Mouse (Mus musculus): ENCODE results near the gene Eif5a.

Gene Eif5a

GRCm38 (mm10) chr11:69901406-69901846, 20.3 kb downstream of the Eif5a start:
- peak; percentile 94 to 95 for DNase-seq

- DNase-seq, result peak; percentile 85 to 87
Measured at GRCm38 (mm10) chr11:69900471-69901405, 21.0 kb downstream of the Eif5a start, which contains the start of the genes 2810408A11Rik and Neurl4. 2810408A11Rik (minus strand) TSS chr11:69900987. Neurl4 (plus strand) TSS chr11:69901072.

DNA sequence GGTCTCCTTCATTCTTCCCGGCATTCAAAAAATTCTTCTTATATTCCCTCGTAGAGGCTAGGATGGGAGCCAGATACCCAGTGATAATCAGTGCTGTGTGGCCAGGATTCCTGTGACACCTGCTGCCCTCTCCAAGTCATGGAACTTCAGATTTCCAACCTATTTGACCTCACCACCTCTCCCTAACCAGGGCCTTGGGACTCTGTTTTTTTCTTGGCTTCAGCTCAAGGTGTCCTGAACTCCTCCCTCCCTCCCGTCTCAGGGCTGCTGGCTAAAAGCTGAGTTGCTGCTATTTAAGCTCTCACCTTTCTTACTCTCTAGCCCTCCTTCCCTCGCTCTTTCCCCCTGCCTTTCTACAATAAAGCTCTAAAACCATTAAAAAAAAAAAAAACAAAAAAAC, 21.9 kb downstream of the Eif5a start:
- DNase-seq, result no peak

GRCm38 (mm10) chr11:69895291-69895690, 26.5 kb downstream of the Eif5a start, which contains the start of gene Acap1:
Acap1 (minus strand) TSS chr11:69895539.
- DNase-seq, result no peak

GRCm38 (mm10) chr11:69894671-69895070, 27.1 kb downstream of the Eif5a start:
- no peak for DNase-seq

- DNase-seq, result no peak
Measured at GRCm38 (mm10) chr11:69891482-69891881, 30.3 kb downstream of the Eif5a start.

- DNase-seq, result no peak
Measured at GRCm38 (mm10) chr11:69886907-69887635, 34.7 kb downstream of the Eif5a start.

DNA sequence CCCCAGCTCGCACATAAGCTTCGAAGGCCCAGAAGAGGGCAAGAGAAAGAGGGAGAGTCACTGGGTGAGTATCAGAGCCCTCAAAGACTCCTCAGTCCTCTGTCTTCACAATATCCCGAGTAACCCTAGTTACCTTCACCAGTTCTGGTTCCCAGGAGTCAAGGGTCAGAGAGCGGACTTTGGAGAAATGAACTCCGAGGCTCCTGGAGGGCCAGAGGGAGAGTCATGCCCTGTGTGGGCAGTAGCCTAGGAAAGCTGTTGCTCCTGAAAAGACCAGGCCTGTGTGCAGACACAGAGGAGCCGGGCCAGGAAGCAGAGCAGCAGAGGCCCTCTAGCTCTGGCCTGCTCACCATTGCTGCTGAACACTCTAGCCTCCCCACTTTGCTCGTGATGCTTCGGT, 37.1 kb downstream of the Eif5a start:
- no peak for DNase-seq

- no peak for DNase-seq
Measured at GRCm38 (mm10) chr11:69884240-69884639, 37.5 kb downstream of the Eif5a start.

DNA sequence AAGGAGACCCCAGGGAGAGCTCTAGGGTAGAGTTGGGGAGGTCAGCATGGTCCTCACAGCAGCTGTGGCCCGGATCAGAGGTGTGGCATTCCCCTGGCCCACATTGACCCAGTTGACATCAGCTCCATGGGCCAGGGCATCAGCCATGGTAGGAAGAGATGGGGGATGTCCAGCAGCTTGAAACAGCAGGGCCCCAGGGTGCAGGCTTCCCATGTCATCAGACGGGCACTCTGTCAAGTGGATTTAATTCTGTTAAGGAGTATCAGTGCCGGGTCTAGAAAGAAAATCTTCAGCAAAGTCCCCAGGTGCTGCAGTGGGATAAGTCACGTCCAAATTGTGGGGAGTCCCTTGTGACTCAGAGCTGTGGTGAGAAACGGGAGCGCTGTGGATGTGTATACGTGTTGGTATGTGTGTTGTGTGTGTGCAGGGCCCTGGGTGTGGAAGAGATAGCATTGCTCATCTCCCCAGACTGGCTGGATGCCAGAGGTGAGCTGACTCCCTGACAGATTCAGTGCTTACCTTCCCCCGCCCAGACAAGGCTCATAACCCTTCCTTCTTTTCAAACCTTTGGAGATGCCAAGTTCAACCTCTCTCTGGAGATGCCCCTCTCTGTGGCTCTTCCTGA, 38.1 kb downstream of the Eif5a start:
- no peak for DNase-seq

GRCm38 (mm10) chr11:69883066-69883465, 38.7 kb downstream of the Eif5a start:
- peak; percentile 41 to 45 for DNase-seq

DNA sequence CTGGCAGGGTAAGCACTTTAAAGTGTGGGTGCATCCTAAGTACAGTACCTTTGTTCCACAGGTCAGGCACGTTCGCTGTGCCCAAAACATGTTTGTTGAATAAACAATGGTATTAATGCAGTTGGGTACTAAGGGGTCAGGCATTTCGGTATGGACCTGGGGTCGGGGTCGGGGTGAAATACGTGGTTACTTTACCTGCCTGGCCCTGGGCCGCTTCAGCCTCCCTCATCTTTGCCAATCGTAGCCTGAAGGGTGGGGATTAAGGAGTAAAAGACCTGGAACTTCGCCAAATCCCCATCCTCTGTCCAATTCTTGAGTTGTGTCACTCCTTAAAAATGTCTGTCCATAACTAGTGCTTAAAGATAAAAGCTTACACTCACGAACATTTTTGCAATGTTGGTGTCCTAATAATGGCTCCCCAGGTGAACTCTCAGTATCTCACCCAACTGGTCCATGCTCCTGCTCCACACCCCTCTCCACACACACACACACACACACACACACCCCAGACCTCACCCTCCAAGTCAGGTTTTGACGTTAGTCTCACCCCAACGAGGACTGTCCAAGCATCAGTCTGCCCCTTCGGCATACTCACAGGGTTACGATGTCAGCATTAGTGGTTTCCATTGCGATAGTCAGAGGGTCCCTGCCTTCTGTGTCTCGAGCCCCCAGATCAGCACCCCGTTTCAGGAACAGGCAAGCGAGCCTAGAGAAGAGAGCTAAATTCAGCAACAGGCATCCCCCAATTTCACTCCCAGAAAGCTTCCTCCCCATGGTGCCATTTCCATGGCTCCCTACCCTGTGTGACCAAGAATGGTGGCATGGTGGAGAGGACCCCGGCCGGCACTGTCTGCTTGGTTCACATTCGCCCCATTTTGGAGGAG, 39.7 kb downstream of the Eif5a start:
- no peak for DNase-seq

DNA sequence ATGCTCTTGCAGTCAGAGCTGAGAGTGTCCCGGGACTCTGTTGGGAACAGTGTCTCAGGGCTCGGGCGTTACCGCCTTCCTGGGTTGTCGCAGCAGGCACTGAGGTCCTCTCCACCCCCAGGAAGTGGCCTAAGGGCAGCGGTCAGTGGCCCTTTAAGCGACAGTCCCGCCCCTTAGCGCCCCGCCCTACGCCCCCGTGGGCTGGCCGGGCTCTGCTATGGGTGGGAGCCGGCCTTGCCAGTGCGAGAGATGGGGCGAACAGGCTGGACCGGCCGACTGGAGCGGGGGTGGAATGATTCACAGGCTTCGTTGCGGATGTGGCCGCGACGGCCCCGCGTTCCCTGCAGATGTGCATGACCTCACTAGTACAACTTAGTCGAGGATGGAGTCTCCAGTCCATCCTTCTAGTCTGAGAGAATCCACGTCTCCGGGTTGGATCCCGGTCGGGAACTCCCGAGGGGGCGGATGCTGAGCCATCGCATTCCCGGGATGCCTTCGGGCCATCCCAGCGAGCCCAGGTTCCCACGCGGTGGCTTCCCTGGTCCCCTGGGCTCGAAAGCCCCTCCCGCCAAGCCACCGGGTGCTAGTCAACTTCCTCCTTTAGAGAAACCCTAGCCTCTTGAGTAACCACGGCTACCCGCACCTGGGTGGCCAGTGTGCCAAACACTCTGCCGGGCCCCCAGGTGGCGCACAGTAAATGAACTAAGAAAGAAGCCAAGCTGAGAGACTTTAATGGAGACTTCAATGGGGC, 40.7 kb downstream of the Eif5a start, which contains the start of gene Kctd11:
TSS of gene Kctd11 (minus strand) at position 554 of the 751 bp plus-strand sequence.
- DNase-seq, result peak; percentile 69 to 81

- DNase-seq, result peak; percentile 63 to 64
Measured at GRCm38 (mm10) chr11:69880506-69880852, 41.3 kb downstream of the Eif5a start.

GRCm38 (mm10) chr11:69879711-69880110, 42.0 kb downstream of the Eif5a start:
- DNase-seq, result no peak

DNA sequence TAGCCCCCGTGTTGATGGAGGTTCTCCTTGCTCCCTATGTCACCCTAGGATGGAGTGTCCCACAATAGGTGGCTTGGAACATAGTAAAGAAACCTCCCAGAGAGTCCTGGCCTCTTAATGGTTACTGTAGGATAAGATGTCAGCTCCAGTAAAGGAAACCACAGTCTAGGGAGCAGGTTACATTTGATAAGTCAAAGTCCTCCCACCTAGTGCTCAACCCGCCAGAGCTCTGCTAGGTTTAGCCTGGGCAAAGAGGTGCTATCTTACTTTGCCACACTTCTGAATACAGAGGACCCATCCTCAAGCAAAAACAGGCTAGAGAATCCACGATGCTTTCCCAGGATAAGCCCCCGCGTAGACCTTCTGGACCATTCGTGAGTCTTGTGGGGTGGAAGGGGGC, 42.8 kb downstream of the Eif5a start:
- DNase-seq, result no peak

DNA sequence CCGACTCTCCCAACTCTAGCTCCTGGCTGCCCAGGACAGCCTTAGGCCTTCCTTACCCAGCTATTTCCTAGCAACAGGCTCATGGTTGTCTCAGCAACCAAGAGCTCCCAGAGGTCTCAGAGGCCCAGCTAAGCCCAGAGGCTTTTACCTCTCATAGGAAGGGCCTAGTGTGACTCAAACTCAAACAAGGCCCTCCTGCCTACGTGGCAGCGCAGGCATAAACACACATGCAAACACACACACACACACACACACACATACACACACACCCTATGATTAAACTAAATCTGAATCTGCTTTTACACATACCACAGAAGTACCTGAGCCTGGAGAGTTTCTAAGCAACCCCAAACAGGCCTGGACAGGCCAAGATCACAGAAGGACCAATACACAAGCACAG, 43.4 kb downstream of the Eif5a start:
- DNase-seq, result no peak

DNA sequence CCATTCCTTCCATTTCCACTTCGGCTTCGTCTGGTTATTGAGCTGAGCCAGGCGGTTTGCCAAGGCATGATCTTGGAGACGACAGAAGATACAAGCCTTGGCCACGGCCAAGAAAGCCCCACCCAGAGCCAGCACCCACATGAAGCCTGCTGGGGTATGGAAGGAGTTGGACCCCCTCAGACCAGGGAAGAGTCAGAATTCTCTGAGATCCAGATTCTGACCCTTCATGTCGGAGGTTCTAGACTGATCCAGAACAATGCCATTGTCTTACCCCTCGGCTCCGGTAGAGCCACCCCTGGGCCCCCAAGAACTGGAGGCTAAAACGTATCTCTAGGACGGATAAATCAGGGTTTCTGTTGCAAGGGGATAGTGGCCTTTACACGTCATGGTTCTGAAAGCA, 43.9 kb downstream of the Eif5a start, which contains the start of gene Tmem95:
TSS of gene Tmem95 (minus strand) at position 141 of the 400 bp plus-strand sequence.
- DNase-seq, result no peak

GRCm38 (mm10) chr11:69876867-69877266, 44.9 kb downstream of the Eif5a start:
- DNase-seq, result peak; percentile 86 to 87

DNA sequence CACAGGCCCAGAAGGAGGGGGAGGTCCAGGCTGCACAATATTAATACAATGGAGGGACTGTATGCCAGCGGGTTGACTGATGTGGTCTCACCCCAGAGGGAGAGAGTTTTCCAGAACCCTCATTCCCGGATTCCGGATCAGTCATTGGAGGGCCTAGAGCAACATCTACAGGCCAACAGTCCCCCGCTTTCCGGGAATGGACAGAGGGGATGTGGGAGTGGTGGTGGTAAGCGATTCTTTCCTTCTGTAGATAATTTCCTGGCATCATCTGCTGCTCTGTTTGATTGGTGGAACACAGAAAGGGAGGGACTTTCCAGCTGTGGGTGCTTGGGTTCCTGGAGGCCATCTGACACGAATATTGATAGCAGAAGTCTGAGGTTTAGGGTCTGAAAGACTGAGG, 45.6 kb downstream of the Eif5a start:
- DNase-seq, result no peak

- DNase-seq, result no peak
Measured at GRCm38 (mm10) chr11:69872451-69872850, 49.3 kb downstream of the Eif5a start.
